Mouse (Mus musculus): ENCODE results near the gene Camk1d.
"Not testable (repeated sequence)": the region's sequence is repeated elsewhere in the genome, so short reads cannot be mapped to it uniquely, and the experiment has no call there.

The Camk1d gene

GRCm38 (mm10) chr2:5572314-5573006 is 141.9 kb downstream of the Camk1d start:
- no peak for DNase-seq (ENCODE audit: low spot score)

GRCm38 (mm10) chr2:5566611-5567010 is 147.7 kb downstream of the Camk1d start:
- no peak for DNase-seq (ENCODE audit: low spot score)

- DNase-seq (ENCODE audit: low spot score), result no peak
These were observed 150.6 kb downstream of the Camk1d start for GRCm38 (mm10) chr2:5563685-5564084.

GRCm38 (mm10) chr2:5561446-5561845 is 152.9 kb downstream of the Camk1d start:
- no peak for DNase-seq (ENCODE audit: low spot score)

- DNase-seq (ENCODE audit: low spot score), result no peak
These were observed 161.1 kb downstream of the Camk1d start for GRCm38 (mm10) chr2:5553264-5553663.

GRCm38 (mm10) chr2:5551758-5552255 is 162.5 kb downstream of the Camk1d start:
- no peak for DNase-seq (ENCODE audit: low spot score)

GRCm38 (mm10) chr2:5549334-5549733 is 165.0 kb downstream of the Camk1d start:
- no peak for DNase-seq (ENCODE audit: low spot score)

- DNase-seq (ENCODE audit: low spot score), result no peak
These were observed 165.4 kb downstream of the Camk1d start for GRCm38 (mm10) chr2:5548872-5549271.

GRCm38 (mm10) chr2:5540870-5541269 is 173.4 kb downstream of the Camk1d start:
- no peak for DNase-seq (ENCODE audit: low spot score)

- DNase-seq (ENCODE audit: low spot score), result not testable (repeated sequence)
These were observed 174.4 kb downstream of the Camk1d start for GRCm38 (mm10) chr2:5539894-5540293.

GRCm38 (mm10) chr2:5533868-5534267 is 180.4 kb downstream of the Camk1d start:
- DNase-seq (ENCODE audit: low spot score), result no peak

GRCm38 (mm10) chr2:5529992-5530391 is 184.3 kb downstream of the Camk1d start:
- DNase-seq (ENCODE audit: low spot score), result no peak

- peak; percentile 21 for DNase-seq (ENCODE audit: low spot score)
These were observed 195.1 kb downstream of the Camk1d start for GRCm38 (mm10) chr2:5519221-5519669.

GRCm38 (mm10) chr2:5515106-5515505 is 199.2 kb downstream of the Camk1d start:
- no peak for DNase-seq (ENCODE audit: low spot score)

GRCm38 (mm10) chr2:5514095-5514494 is 200.2 kb downstream of the Camk1d start:
- no peak for DNase-seq (ENCODE audit: low spot score)

GRCm38 (mm10) chr2:5513621-5514020 is 200.7 kb downstream of the Camk1d start:
- no peak for DNase-seq (ENCODE audit: low spot score)

GRCm38 (mm10) chr2:5510042-5510441 is 204.3 kb downstream of the Camk1d start:
- no peak for DNase-seq (ENCODE audit: low spot score)

- peak; percentile 71 for DNase-seq (ENCODE audit: low spot score)
These were observed 214.7 kb downstream of the Camk1d start for GRCm38 (mm10) chr2:5499620-5500019.

GRCm38 (mm10) chr2:5489916-5490315 is 224.4 kb downstream of the Camk1d start:
- DNase-seq (ENCODE audit: low spot score), result no peak

GRCm38 (mm10) chr2:5487344-5487743 is 227.0 kb downstream of the Camk1d start:
- no peak for DNase-seq (ENCODE audit: low spot score)

GRCm38 (mm10) chr2:5486663-5487062 is 227.7 kb downstream of the Camk1d start:
- DNase-seq (ENCODE audit: low spot score), result no peak

- DNase-seq (ENCODE audit: low spot score), result no peak
These were observed 228.5 kb downstream of the Camk1d start for GRCm38 (mm10) chr2:5485786-5486185.

GRCm38 (mm10) chr2:5479886-5480285 is 234.4 kb downstream of the Camk1d start:
- no peak for DNase-seq (ENCODE audit: low spot score)

- DNase-seq (ENCODE audit: low spot score), result no peak
These were observed 235.6 kb downstream of the Camk1d start for GRCm38 (mm10) chr2:5478709-5479108.
